Mouse (Mus musculus): ENCODE measurements around the gene Tmem115. TPM values are rescaled to one million over a fixed set of nuclear protein-coding genes. Genes with fewer than 3 reads are reported as not detected.

Gene Tmem115
- polyA plus RNA-seq, 1 experiment from 2014 or later: 41.9 TPM

DNA sequence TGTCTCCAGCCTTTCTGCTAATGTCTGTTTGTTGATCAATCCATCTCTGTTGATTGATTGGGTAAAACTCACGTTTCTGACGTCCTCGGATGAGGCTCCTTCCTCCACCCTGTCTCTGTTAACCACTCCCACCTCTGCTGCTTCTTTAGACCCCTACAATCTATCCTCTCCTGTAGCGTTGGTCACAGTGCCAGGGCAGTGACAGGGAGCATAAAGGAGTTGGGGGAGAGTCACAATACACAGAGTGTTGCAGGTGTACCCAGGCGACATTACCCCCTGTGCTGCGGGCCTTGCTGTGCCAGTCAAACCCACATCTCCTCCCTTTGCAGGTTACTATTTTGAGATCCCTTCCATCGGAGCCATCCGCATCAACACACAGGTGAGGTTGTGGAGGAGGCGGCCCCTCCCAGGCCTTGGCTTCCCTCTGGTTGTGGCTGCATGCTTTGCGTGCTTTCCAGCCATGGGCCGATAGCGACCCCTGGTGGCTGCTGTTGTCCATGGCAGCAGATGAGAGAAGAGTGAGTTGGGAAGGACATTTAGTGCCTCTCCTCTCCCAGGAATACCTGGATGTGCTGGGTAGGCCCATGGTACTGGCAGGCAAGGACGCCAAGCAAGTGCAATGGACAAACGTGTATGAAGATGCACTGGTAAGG lies 19.3 kb upstream of the Tmem115 start:
- Histone ChIP-seq H3K36me3 (ENCODE audit: control insufficient read depth, insufficient read depth, low read length) (no peaks in the 10 kb centered on the region), H3K9ac (ENCODE audit: low read length) (no peak overlapping the region), H3K4me2 (replicated peaks; ENCODE audit: low read depth) (no peak overlapping the region), H3K4me3 (ENCODE audit: low read depth, low read length) (no peak overlapping the region), H3K27me3 (ENCODE audit: control insufficient read depth, insufficient read depth, low read length) (no peaks in the 10 kb centered on the region; the same call in 1 of the 2 replicates), H3K4me1 (replicated peaks; ENCODE audit: control insufficient read depth, insufficient read depth) (no peaks in the 10 kb centered on the region), H3K27ac (replicated peaks) (no peak overlapping the region), H3K9me3 (ENCODE audit: control insufficient read depth, low read length) (no peaks in the 10 kb centered on the region)
- peak; percentile 40; the same call in 1 of the 2 replicates for ATAC-seq (ENCODE audit: low FRiP score, low TSS enrichment)
- peak; percentile 89 for DNase-seq (ENCODE audit: low spot score)
- TF ChIP-seq EP300 (optimal IDR thresholded peaks at IDR 0.05): no peak
- peak; percentile 100 for TF ChIP-seq CTCF (IDR thresholded peaks at IDR 0.05; ENCODE audit: low read depth)
- WGBS: 12% methylated on average over 14 of the region's 14 CpGs

DNA sequence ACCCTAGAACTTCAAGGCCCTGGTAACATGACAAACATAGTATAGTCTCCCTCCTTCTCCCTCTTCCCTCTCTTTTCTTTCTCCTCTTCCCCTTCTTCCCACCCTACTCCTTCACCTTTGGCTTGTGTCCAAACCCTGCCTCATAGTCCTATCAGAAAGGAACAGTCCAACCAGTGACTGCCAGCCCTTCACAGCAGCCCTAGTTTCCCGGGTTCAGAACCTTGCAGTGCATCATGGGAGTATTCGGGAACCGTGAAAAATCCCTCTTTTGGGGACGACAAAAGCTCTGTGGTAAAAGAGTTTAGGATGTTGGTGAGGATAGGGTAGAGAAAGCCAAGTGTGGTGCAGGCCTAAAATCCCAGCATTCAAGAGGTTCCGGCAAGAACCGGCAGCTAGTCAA lies 13.4 kb upstream of the Tmem115 start:
- DNase-seq (ENCODE audit: low spot score) (no peak), ATAC-seq (ENCODE audit: low FRiP score, low TSS enrichment) (no peak)
- Histone ChIP-seq H3K36me3 (ENCODE audit: control insufficient read depth, insufficient read depth, low read length) (no peaks in the 10 kb centered on the region), H3K27me3 (ENCODE audit: control insufficient read depth, insufficient read depth, low read length) (no peaks in the 10 kb centered on the region), H3K4me2 (replicated peaks; ENCODE audit: low read depth) (no peak overlapping the region), H3K9me3 (ENCODE audit: control insufficient read depth, low read length) (no peaks in the 10 kb centered on the region), H3K4me3 (ENCODE audit: low read depth, low read length) (no peak overlapping the region), H3K27ac (replicated peaks) (no peak overlapping the region), H3K4me1 (replicated peaks; ENCODE audit: control insufficient read depth, insufficient read depth) (peaks cover 4% of the 10 kb centered on the region; the same call in 1 of the 2 replicates), H3K9ac (ENCODE audit: low read length) (no peak overlapping the region)
- WGBS: 64% methylated on average over 6 of the region's 6 CpGs
- TF ChIP-seq EP300 (optimal IDR thresholded peaks at IDR 0.05): no peak
- no peak for TF ChIP-seq CTCF (IDR thresholded peaks at IDR 0.05; ENCODE audit: low read depth)

DNA sequence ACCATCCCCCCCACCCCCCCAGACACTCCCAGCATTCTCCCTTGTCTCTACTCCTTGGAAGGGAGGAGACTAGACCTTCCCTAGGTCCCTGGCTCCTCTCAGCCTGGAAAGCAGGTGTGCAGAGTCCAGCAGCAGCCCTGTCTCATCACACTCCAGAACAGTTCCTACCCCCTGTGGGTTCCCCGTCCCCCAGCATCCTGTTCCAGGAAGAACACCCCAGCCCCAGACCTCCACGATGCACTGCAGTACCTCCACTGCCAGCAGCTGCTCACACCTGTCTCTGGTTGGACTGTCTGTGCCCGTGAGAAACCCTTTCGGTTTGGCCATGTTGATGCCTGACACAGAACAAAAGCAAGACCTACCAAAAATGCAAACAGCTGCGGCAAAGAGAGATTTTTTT lies 12.6 kb upstream of the Tmem115 start:
- no peak overlapping the region for H3K27ac ChIP-seq (replicated peaks)
- 28% methylated on average over 5 of the region's 5 CpGs for WGBS
- TF ChIP-seq EP300 (optimal IDR thresholded peaks at IDR 0.05) (no peak), CTCF (IDR thresholded peaks at IDR 0.05; ENCODE audit: low read depth) (no peak)
- H3K9me3 ChIP-seq (ENCODE audit: control insufficient read depth, low read length): no peaks in the 10 kb centered on the region
- peaks cover 4% of the 10 kb centered on the region; the same call in 1 of the 2 replicates for H3K4me1 ChIP-seq (replicated peaks; ENCODE audit: control insufficient read depth, insufficient read depth)
- ATAC-seq (ENCODE audit: low FRiP score, low TSS enrichment) (no peak), DNase-seq (ENCODE audit: low spot score) (no peak)
- H3K9ac ChIP-seq (ENCODE audit: low read length): no peak overlapping the region
- no peaks in the 10 kb centered on the region for H3K27me3 ChIP-seq (ENCODE audit: control insufficient read depth, insufficient read depth, low read length)
- no peak overlapping the region for H3K4me2 ChIP-seq (replicated peaks; ENCODE audit: low read depth)
- H3K36me3 ChIP-seq (ENCODE audit: control insufficient read depth, insufficient read depth, low read length): no peaks in the 10 kb centered on the region
- no peak overlapping the region for H3K4me3 ChIP-seq (ENCODE audit: low read depth, low read length)

DNA sequence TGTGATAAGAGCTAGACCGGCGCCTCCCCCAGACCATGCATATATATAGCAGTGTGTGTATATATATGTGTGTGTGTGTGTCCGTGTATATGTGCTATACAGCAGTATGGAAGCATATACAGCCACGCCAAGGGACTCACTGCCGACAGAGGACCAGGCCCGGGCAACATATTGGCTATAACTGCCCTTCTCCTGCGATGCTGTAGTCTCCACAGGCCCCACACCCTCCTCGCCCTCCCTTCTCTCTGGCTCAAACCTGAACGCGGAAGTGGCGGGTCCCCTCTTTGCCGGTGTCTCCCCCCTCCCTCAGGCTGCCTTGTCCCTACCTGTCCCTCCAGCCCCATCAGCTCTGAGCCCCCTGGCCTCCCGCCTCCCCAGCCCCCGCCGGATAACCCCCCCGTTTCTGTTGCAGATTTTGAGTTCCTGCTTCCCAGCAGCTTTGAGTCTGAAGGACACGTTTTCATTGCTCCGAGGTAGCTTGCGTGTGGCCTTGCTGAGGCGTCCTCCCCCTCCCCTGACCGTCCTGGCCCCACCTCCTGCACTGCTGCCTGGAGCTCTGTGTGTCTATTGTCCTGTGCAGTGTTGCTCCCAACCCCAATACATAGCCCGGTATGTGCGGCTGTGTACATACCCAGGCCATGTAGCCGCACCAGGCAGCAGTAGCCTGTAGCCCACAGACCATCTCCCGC lies 11.9 kb upstream of the Tmem115 start:
- H3K4me1 ChIP-seq (replicated peaks; ENCODE audit: control insufficient read depth, insufficient read depth): peaks cover 4% of the 10 kb centered on the region; the same call in 1 of the 2 replicates
- ATAC-seq (ENCODE audit: low FRiP score, low TSS enrichment) (no peak), DNase-seq (ENCODE audit: low spot score) (peak; percentile 39)
- no peak overlapping the region for H3K27ac ChIP-seq (replicated peaks)
- no peaks in the 10 kb centered on the region for H3K36me3 ChIP-seq (ENCODE audit: control insufficient read depth, insufficient read depth, low read length)
- 14% methylated on average over 25 of the region's 25 CpGs for WGBS
- H3K9me3 ChIP-seq (ENCODE audit: control insufficient read depth, low read length): no peaks in the 10 kb centered on the region
- H3K4me3 ChIP-seq (ENCODE audit: low read depth, low read length): 0 out of 2 replicates have a peak overlapping the region, but pooled peaks have one; percentile 1
- H3K4me2 ChIP-seq (replicated peaks; ENCODE audit: low read depth): peak overlapping the region; percentile 49
- no peak for TF ChIP-seq CTCF (IDR thresholded peaks at IDR 0.05; ENCODE audit: low read depth)
- TF ChIP-seq EP300 (optimal IDR thresholded peaks at IDR 0.05): no peak
- no peak overlapping the region for H3K9ac ChIP-seq (ENCODE audit: low read length)
- H3K27me3 ChIP-seq (ENCODE audit: control insufficient read depth, insufficient read depth, low read length): no peaks in the 10 kb centered on the region

DNA sequence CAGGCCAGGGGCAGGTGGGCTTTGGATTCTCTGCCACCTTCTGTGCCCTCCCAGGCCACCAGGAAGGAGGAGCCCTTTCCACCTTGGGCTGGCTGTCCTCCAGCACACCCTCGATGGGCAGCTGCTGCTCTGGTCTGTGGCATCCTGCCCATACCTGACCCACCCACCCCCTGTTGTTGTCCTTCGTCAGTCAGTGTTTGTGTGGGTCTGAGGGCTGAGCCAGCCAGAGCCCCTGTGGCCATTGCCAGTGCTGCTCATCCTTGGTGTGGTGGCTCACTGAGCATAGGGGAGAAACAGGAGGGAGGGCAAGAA lies 11.4 kb upstream of the Tmem115 start:
- ATAC-seq (ENCODE audit: low FRiP score, low TSS enrichment): no peak
- H3K36me3 ChIP-seq (ENCODE audit: control insufficient read depth, insufficient read depth, low read length): no peaks in the 10 kb centered on the region
- peaks cover 4% of the 10 kb centered on the region; the same call in 1 of the 2 replicates for H3K4me1 ChIP-seq (replicated peaks; ENCODE audit: control insufficient read depth, insufficient read depth)
- no peak for DNase-seq (ENCODE audit: low spot score)
- H3K27ac ChIP-seq (replicated peaks): no peak overlapping the region
- TF ChIP-seq CTCF (IDR thresholded peaks at IDR 0.05; ENCODE audit: low read depth) (no peak), EP300 (optimal IDR thresholded peaks at IDR 0.05) (no peak)
- H3K27me3 ChIP-seq (ENCODE audit: control insufficient read depth, insufficient read depth, low read length): no peaks in the 10 kb centered on the region; the same call in 1 of the 2 replicates
- no peak overlapping the region for H3K9ac ChIP-seq (ENCODE audit: low read length)
- no peak overlapping the region for H3K4me3 ChIP-seq (ENCODE audit: low read depth, low read length)
- no peaks in the 10 kb centered on the region for H3K9me3 ChIP-seq (ENCODE audit: control insufficient read depth, low read length)
- peak overlapping the region; percentile 49 for H3K4me2 ChIP-seq (replicated peaks; ENCODE audit: low read depth)
- WGBS: 31% methylated on average over 2 of the region's 2 CpGs
